Mouse (Mus musculus) erythroid progenitor cell, adult 5-6 weeks (primary cell): Measurements from ENCODE around the gene Hnrnpu. TPM values are rescaled to one million over a fixed set of nuclear protein-coding genes. Genes with fewer than 3 reads are reported as not detected.
"Not testable (repeated sequence)": the region's sequence is repeated elsewhere in the genome, so short reads cannot be mapped to it uniquely, and the experiment has no call there.

ENCODE experiments used
- ATAC-seq: replicated peaks from 2 replicates; pipeline ENCODE4 v1.8.0; 2016; ENCODE audit warnings: moderate number of reproducible peaks, mild to moderate bottlenecking, moderate TSS enrichment, inconsistent platforms; ENCODE audit not compliant: poor library complexity, low FRiP score, severe bottlenecking
- total RNA-seq, 2 experiments: library from RNA; stranded (forward) in 1 of 2; stranded (reverse) in 1 of 2; fragments of 150-400 nt in 1 of 2; fragments of 186-747, 209-891 nt in 1 of 2; gene quantifications; 2 replicates each; pipeline versions ENCODE4 v1.2.3 to v1.2.4; 2015 to 2017; ENCODE audit warnings: low replicate concordance in 2 of 2

Gene Hnrnpu
- total RNA-seq, 2 experiments from 2014 or later: 415 to 473 TPM

GRCm38 (mm10) chr1:178318002-178318388, 19.6 kb downstream of the Hnrnpu start:
- peak; percentile 66 for ATAC-seq

GRCm38 (mm10) chr1:178317275-178318001, 20.2 kb downstream of the Hnrnpu start:
- ATAC-seq: 0 out of 2 replicates have a peak, but pooled peaks have one; percentile 10

- ATAC-seq: no peak
These were observed 23.4 kb downstream of the Hnrnpu start for GRCm38 (mm10) chr1:178314236-178314635.

- peak; percentile 75 for ATAC-seq
These were observed 24.5 kb downstream of the Hnrnpu start for GRCm38 (mm10) chr1:178313039-178313597.

GRCm38 (mm10) chr1:178310128-178310527, 27.5 kb downstream of the Hnrnpu start:
- no peak for ATAC-seq

GRCm38 (mm10) chr1:178309487-178309886, 28.1 kb downstream of the Hnrnpu start:
- no peak for ATAC-seq

GRCm38 (mm10) chr1:178303425-178303824, 34.2 kb downstream of the Hnrnpu start:
- ATAC-seq: 0 out of 2 replicates have a peak, but pooled peaks have one; percentile 44

GRCm38 (mm10) chr1:178301261-178301660, 36.3 kb downstream of the Hnrnpu start:
- not testable (repeated sequence) for ATAC-seq

- ATAC-seq: no peak
These were observed 43.5 kb downstream of the Hnrnpu start for GRCm38 (mm10) chr1:178294051-178294450.

- ATAC-seq: no peak
These were observed 45.9 kb downstream of the Hnrnpu start for GRCm38 (mm10) chr1:178291716-178292115.

GRCm38 (mm10) chr1:178287601-178288176, 49.9 kb downstream of the Hnrnpu start:
- ATAC-seq: no peak

GRCm38 (mm10) chr1:178283946-178284720, 53.5 kb downstream of the Hnrnpu start:
- no peak for ATAC-seq

- not testable (repeated sequence) for ATAC-seq
These were observed 54.3 kb downstream of the Hnrnpu start for GRCm38 (mm10) chr1:178283314-178283713.

- no peak for ATAC-seq
These were observed 61.3 kb downstream of the Hnrnpu start for GRCm38 (mm10) chr1:178276054-178276911.

GRCm38 (mm10) chr1:178275738-178276053, 61.9 kb downstream of the Hnrnpu start:
- ATAC-seq: no peak

GRCm38 (mm10) chr1:178275174-178275730, 62.3 kb downstream of the Hnrnpu start:
- ATAC-seq: no peak
